Mouse (Mus musculus): Measurements from ENCODE around the gene Slc44a2.

The Slc44a2 gene

DNA sequence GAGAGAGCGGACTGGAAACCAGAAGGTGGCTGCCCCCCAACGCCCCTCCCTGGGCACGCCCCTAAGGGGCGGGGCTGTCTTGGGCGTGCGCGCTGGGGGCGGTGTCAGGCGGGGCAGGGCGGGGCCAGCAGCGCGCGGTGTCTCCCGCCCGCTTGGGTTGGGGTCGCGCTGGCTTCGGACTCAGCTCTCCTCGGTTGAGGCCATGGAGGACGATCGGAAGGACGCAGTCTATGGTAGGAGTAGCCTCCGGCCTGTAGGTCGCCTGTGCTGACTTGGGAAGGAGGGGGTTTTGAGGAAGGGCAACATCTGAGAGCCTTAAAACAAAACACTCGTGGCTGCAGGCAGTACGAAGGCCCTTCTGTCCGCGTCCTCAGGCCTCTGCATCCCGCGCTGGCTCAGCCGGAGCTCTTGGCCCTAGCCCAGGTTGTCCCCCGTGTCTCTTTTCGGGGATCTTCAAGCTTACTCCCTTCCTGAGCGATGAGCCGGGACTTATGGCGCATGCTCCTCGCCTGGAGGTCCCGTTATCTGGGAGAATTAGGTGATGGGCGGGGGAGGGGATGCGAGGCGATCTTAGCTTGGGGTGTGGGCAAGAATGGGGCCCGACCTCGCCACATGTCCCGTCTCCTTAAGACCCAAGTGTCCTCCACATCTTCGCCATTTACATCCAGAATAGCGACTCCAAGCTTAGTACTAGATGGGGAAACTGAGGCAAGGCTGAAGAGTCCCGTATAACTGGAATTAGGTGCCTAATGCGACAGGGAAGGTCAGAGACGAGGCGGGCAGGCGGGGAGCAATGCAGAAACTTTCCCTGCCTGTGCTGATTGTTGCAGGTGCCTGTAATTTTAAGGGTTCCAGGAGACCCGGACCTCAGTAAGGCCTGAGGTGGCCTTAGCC lies at the start of gene Slc44a2:
Gene Slc44a2, plus strand, starts transcription at position 80 of the 894 bp plus-strand sequence.
- peak; percentile 93 for DNase-seq

- no peak for DNase-seq
Measured at GRCm38 (mm10) chr9:21272391-21272790, 48.1 kb upstream of the Slc44a2 start.

GRCm38 (mm10) chr9:21273094-21273493 lies 47.4 kb upstream of the Slc44a2 start:
- DNase-seq: no peak

DNA sequence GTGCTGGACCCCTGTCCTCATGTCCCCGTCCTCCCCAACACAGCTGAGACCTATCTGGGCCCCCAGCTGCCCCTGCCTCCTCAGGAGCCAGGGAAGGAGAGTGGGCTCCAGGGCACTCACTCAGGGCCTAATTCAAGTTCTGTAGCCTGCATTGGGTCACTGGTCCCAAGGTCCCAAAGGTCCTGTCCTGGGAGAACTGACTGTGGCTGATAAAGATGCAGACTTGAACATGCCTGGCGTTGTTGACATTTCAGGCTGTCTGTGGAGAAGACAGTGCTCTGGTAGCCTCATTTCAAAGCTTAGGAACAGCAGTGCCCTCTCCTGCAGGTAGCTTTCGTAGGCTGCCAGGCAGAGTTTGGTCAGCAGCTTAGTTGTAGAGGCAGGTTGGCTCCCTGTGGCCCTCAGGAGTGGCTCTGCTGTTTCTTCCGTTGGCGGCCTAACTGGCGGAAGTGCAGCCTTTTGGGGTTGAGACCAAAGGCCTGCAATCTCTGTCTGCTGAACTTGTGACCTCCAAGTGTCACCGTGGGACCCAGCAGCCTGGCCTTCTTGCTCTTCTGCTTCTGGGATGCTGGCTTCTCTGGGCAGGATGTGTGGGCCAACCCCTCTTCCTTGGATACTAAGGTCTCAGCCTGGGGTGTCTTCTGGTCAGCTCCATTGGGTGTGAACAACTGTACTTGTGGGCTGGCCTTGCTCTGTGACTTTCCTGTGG lies 46.8 kb upstream of the Slc44a2 start:
- DNase-seq: no peak

DNA sequence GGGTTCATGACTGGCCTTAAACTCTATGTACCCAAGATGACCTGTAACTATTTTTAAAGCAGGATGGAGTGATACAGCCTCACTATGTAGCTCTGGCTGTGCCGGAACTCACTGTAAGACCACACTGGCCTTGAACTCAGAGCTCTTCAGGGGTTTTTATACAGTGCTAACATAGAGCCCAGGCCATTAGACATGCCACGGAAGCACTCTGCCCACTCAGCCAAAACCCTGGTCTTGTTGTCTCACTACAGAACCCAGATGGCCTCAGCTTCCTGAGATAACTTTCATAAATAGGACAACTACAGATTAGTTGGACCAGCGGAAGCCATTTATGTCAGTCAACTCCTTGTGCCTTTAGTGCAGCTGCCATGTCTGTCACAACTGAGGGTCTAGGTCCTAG lies 46.2 kb upstream of the Slc44a2 start:
- DNase-seq: no peak

GRCm38 (mm10) chr9:21275013-21275710 lies 45.3 kb upstream of the Slc44a2 start:
- DNase-seq: no peak

GRCm38 (mm10) chr9:21275727-21276126 lies 44.8 kb upstream of the Slc44a2 start:
- DNase-seq: no peak

DNA sequence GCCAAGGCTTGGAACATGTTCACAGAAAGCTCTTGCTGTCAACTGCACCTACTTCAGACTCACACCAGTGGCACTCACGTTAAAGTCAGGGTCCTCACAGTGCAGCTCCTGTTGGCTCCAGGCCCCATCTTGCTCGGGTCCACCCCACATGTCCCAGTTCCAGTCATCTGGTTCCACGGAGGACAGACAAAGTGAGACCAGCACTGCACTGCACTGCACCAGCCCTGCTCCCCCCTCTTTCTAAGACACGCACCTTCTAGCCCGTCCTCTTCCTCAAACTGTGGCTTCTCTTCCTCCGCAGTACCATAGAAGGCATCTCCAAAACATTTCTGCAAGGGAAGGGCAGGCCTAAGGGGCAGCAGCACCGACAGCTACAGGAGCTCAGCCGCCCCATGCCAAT lies 44.2 kb upstream of the Slc44a2 start:
- no peak for DNase-seq

- no peak for DNase-seq
Measured at GRCm38 (mm10) chr9:21277776-21278175, 42.7 kb upstream of the Slc44a2 start.

DNA sequence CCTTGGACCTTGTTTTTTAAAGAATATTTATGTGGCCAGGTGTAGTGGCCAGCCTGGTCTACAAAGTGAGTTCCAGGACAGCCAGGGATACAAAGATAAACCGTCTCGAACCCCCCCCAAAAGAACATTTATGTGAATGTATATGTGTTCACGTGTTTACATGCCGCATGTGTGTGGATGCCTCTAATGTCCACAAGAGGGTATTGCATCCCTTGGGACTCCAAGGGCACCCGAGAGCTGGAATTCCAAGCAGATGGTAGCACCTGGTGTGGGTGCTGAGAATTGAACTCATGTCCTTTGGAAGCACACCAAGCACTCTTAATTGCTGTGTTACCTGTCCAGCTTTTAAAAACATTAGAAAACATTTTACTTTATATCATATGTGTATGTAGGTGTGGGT lies 36.9 kb upstream of the Slc44a2 start:
- DNase-seq: peak; percentile 24

GRCm38 (mm10) chr9:21283994-21284393 lies 36.5 kb upstream of the Slc44a2 start:
- DNase-seq: peak; percentile 17

GRCm38 (mm10) chr9:21286753-21287152 lies 33.7 kb upstream of the Slc44a2 start:
- DNase-seq: no peak

DNA sequence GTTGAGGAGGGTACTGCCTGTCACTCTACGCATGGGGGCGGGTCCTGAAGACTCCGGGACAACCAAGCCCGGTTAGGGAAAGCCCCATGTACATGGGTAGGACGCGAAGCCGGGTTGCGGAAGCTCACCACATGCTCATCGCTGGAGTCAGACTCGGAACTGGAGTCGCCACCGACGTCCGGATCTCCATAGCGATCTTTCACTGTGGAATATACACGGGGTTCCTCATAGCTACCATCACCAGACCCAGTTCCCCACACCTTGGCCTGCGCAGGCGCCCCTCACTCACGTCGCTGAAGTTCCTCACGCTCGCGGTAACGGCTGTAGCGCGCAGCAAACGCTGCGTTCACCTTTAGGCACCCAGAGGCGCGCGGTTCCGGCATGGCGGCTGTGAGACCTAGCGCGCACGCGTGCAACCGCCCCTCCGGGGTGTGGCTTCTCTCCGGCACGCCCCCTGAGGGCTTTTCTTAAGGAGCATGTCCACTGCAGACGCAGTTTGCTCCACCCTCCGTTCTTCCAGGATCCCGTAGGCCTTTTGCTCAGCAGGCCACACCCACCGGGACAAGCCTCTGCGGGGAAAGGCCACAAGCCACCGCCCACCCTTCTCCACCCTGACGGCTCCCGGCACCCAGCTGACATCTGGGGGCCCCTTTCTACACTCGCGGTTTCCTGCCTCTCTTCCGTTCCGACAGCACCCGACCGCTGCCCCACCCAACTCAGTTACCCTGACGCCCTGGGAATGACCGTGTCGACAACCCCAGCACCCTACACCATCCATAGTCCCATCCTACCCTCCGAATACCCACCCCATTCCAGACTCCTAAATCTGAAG lies 32.7 kb upstream of the Slc44a2 start, which contains the start of gene Kri1:
Gene Kri1, minus strand, starts transcription at position 399 of the 832 bp plus-strand sequence.
- peak; percentile 99 for DNase-seq

GRCm38 (mm10) chr9:21288404-21289336 lies 31.8 kb upstream of the Slc44a2 start:
- DNase-seq: peak; percentile 34

- DNase-seq: no peak
Measured at GRCm38 (mm10) chr9:21289337-21289671, 31.2 kb upstream of the Slc44a2 start.

DNA sequence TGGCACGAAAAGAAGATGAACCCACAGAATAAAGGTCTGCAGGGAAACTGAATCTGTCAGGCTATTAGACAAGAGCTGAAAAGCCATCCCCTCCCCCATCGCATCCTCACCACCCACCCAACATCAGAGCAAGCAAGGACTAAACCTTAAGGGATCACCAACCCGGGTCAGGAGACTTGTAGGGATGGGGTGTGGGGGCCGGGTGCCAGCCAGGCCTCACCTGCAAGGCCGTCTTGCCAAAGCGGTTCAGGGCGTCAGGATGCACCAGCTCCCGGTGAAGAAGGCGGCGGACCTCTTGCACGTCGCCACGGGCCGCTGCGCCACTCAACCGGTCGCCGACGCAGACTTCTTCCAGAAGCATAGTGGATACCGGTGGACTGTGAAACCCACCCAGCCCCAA lies 29.9 kb upstream of the Slc44a2 start:
- DNase-seq: no peak

DNA sequence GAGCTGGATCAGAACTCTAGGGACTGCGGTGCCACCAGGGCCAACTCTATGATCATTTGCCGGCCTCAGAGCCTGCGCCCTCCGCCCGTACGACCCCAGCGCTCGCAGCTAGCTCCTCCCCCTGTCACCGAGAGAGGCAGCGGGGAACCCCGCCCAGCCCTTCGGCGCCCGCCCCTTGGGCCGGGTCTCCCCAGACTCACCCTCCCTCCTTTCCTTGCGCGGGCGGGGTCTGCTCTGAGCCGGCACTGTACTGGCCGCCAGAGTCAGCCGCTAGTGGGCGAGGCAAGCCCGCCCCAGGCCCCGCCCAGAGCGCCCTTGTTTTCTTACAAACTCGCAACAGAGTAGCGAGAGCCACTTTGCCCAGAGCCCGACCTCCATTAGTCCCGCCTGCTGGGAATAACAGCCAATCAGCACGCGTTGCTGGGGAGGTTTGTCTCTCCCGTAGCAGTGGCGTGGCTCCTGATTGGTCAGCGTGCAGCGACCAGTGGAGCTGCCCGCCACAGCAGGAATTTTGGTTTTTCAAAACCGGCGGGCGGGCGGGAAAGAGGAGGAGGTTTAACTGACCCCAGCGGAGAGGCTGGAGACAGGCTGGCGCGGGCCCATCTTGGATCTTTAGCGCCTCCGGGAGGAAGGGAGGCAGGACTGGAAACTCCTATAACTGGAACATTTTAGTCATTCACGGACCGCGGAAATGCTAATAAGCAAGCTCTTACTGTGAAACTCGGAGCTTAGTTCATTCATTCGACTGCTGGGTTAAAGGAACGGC lies 29.3 kb upstream of the Slc44a2 start, which contains the start of gene Cdkn2d:
Gene Cdkn2d, minus strand, starts transcription at position 386 of the 766 bp plus-strand sequence.
- DNase-seq: peak; percentile 100

GRCm38 (mm10) chr9:21291868-21292267 lies 28.6 kb upstream of the Slc44a2 start:
- DNase-seq: peak; percentile 19

GRCm38 (mm10) chr9:21292271-21292670 lies 28.2 kb upstream of the Slc44a2 start:
- no peak for DNase-seq

DNA sequence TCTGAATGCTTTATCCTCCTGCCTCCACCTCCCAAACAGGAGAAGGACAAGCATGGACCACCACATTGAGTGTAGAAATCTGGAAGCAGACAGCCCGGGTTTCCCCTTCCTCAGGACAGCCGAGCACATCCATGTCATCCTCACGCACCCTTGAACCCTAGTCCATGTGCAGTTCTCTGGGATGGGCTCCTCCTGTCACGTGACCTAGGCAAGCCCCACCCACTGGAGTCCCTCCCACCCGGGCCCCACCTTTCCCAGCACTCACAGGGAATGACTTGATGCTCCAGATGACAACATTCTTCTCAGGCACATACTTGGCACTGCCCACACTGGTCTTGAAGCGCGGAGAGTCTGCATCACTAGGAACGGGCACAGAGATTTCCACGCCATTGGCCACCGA lies 21.5 kb upstream of the Slc44a2 start:
- no peak for DNase-seq
